Mouse (Mus musculus) NIH3T3 (cell line): ENCODE measurements around the gene Gm5485.

Experiments
- DNase-seq: peaks from one replicate; pipeline ENCODE4 v3.0.0-alpha.2; 2012; ENCODE audit warnings: low read depth

The Gm5485 gene

DNA sequence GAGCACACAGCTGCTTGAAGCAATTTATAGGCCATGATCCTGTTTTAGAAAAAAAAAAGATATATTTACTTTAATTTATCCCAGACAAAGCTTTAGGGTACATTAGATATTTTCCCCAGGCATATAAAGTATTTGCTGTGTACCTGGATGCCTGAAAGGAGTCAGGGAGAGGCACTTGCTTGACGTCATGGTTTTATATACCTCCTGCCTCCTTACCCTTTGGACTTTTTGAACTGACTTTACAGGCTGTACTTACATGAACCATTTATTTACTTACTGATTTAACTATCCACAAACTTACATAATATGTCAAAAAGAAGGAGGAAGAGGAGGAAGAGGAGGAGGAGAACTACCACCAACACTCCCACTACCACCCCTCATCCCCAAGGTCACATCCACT lies at the start of gene Gm5485:
TSS of gene Gm5485 (minus strand) at position 171 of the 400 bp plus-strand sequence.
- no peak for DNase-seq

DNA sequence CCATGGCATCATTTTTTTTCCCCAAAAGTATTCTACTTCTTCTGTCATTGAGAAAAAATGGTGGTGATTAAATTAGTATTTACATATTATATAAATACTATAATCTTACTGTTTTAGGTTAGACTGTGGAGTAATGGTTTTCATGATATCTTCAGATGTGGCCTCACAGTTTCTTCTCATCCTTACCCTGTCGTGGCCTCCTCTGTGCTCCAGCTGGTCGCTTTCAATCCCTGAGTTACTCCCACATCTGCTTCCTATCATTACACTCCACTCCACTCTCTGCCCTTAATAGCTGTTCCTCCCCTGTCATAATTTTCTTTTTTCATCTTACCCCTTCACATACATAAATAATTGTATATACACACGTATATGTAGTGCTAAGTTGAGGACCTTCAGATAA lies 41.0 kb upstream of the Gm5485 start:
- DNase-seq: no peak

DNA sequence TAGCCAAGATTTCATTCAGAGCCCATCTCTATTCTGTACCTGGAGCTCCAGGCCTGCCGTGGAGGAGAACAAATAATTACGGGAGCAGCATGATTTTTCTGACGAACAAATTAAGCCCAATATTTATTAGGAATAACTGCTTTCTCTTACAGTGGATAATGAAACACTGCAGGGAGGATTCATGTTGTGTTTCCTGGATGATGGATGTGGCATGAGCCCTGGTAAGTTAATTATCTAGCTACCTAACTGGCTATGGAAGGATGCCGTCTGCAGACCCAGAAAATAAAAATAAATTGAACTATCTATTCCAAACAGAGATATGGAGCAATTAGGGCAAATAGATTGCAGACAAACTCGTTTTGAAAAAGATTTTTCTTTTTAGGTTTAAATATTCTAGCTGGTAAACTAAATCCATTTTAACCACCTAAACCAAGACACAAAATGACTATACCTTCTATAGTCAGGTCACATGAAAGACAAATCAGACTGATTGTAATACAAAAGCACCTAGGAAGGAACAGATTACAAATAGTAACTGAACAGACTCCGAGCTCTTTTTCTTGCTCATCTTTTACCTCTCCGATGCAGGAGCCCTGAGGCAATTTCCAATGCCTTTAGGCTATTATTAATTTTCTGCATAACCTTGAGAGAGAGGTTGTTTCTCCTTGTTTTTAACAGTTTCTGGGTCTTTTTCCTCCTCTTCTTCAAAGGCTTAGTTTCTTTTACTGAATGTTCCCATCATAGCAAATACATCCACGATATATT lies 34.1 kb upstream of the Gm5485 start:
- DNase-seq: no peak

DNA sequence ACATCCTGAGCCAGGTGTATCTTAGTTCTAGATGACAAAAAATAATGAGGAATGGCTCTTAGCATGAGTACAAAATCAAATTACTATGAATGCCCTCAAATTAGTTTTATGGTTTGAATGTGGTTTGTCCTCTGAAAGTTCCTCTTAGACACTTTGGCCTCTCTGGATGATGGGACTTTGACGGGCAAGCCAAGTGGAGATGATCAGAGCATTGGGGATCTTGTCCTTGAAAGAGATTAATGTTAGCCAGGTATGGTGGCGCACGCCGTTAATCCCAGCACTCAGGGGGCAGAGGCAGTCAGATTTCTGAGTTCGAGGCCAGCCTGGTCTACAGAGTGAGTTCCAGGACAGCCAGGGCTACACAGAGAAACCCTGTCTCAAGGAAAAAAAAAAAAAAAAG lies 32.4 kb upstream of the Gm5485 start:
- no peak for DNase-seq

DNA sequence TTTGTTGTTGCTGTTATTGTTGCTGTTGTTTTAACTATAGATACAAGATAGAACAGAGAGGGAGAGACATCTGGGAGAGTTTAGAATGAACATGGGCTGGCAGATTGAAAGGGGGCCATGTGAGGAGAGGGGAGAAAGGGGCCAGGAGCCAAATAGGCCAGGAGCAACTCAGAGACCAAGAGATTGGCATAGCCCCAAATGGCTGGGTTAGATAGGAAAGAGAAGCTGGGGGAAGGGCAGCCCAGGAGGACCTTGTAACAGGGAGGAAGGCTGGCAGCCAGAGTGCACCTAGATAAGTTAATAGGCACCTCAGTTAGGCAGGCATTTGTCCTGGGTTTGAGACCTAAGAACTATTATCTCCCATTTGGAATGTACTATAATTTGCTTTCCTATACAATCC lies 25.3 kb upstream of the Gm5485 start:
- no peak for DNase-seq

DNA sequence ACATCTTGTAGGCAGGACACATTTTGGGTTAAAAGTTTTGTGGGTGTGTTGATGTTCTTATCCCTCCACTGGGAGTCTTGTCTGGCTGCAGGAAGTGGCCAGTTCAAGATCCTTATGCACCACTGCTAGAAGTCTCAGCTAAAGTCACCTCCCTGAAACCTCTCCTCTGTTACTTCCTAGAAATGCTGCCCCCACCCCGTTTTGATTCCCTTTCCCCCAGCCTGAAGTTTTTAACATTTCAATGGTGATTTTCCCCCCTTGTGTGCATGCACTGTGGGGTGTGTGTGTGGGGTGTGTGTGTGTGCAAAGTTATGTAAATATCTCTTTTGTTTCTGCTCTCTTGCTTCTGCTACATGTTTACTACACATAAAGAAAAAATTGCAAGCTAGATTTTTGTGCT lies 23.2 kb upstream of the Gm5485 start:
- DNase-seq: no peak

DNA sequence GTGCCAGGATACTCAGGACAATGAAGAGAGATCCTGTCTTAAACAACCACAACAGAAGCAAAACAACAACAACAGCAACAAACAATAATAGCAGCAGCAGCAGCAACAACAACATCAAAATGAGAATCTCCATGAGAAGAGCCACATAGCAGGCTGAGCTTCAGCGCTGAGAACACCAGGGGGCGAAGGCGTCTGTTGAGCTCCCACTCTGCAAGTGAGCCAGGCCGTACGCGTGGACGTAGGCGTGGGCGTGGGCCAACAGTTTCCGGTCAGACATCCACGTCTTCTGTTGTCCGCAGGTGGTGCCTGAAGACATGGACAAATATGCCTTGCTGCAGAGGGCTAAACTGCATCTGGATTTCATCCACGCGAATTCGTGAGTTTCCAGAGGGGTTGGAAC lies 18.8 kb upstream of the Gm5485 start, which contains the start of gene Morc1:
TSS of gene Morc1 (plus strand) at position 211 of the 400 bp plus-strand sequence.
- no peak for DNase-seq

DNA sequence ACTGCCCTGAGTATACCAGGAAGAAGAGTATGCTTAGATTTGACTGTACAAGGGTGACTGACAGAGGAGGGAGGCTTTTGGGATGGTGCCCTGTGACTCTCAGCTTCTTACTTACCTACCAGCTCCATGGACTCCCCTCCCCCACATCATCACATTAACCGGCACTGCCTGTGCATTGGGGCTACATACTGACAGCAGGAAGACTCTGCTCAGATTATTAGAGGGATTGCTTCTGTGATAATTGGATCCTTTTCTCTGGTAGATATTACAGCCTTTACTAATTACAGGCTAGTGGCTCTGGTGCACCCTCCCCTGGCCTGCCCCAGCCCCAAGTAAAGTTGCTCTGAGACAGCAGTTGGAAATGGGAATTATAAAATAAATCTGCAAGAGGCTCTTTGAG lies 17.2 kb upstream of the Gm5485 start:
- DNase-seq: no peak

DNA sequence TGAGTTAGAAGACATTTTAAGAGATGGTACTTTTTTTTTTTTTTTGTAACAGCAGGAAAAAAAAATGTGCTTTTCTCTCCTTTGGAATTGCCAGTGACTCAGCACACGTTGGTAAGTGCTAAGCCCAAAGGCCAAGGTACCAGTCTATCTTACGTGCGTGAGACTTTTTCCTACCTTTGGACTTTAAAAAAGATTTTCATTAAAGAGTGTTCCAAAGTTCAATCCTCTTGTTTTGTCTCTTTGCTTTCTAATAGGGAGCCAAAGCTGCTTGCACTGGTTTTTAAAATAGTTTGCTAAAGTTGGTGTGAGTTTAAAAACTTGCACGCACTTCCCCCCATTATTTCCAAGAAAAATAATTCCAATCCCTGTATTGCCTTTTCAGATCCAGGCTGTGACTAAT lies 11.9 kb upstream of the Gm5485 start:
- no peak for DNase-seq

DNA sequence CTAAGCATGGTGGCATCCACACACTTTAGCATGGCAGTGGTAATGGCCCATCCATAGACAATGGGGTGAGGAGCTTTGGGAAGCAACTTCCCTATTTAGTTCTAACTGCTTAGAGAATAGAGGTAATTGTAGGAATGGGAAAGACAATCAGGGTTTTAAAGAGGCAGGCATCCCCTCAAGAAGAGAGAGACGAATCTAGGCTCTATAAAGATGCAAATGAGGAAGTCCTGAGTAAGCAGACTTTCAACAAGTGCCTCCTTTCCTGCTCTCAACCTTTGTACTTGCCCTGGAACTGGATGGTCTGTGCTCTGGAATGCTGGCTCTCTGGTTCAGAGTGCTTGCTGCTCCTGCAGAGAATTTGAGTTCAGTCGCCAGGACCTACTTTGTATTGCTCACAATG lies 10.3 kb upstream of the Gm5485 start:
- no peak for DNase-seq

DNA sequence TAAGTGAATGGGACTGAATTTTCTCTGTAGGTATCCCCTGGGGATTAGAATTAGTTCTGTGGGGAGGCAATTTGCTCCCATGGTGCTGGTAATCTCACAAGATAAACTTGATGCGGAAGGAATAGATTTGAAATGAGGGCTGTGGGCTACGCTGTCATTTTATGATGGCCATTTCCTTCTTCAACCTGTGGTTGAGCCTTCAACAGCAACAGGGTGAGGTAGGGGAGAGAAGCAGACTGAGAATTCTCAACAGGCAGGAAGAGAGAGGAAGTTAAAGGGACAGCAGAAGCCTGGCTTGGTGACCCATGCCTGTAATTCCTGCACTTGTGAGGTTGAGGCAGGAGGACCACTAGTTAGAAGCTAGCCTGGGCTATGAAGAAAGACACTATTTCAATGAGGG lies 6.8 kb upstream of the Gm5485 start:
- no peak for DNase-seq

DNA sequence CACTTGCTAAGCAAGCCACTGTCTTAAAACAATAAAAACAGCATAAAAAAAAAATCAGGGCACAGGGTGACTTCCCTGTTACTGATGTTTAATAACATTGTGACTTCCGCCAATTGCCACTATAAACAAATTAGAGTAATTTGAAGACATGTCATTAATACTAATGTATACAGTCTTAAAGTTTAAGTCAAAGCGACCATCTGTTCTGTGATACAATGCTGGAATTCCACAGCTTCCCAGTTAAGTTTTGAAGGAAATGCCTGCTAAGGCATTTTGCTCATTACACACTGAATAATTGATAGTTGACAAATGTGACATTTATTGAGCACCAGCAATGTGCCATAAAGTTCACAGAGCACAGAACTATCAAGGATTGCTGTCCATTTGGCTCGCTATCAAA lies 6.3 kb upstream of the Gm5485 start:
- DNase-seq: no peak

DNA sequence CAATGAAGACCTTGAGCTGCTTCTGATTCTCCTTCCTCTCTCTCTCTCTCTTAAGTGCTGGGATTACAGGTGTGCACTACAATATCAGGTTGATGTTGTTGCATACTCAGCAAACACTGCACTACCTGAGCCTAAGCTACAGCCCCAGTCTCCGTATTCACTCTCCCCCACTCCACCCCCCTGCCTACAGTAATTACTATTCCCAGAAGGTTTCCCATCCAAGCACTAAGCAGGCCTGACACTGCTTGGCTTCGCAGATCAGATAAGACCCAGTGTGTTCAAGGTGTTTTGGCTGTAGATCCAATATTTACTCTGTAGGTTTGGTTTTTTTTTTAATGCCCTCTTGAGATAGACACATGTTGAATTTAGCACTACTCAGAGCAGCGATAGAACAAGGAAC lies 2.1 kb downstream of the Gm5485 start:
- DNase-seq: no peak

DNA sequence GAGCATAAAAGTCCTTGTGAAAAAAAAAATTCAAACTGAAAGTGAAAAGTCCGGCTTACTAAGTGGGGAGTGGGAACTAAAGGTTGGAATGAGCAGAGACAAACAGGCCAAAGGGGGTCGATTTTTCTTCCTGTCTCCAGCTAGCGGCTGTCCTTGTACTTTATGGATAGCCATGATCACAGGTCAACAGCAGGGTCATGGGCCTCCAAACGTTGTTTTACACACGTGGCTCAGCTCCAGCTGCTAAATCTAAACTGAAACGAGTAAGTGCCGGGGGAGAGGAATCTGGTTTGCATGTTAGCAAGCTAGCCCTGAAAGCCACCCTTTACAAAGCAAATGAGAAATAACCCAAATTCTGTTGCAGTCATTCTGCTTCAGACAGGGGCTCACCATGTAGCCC lies 2.6 kb downstream of the Gm5485 start:
- no peak for DNase-seq

DNA sequence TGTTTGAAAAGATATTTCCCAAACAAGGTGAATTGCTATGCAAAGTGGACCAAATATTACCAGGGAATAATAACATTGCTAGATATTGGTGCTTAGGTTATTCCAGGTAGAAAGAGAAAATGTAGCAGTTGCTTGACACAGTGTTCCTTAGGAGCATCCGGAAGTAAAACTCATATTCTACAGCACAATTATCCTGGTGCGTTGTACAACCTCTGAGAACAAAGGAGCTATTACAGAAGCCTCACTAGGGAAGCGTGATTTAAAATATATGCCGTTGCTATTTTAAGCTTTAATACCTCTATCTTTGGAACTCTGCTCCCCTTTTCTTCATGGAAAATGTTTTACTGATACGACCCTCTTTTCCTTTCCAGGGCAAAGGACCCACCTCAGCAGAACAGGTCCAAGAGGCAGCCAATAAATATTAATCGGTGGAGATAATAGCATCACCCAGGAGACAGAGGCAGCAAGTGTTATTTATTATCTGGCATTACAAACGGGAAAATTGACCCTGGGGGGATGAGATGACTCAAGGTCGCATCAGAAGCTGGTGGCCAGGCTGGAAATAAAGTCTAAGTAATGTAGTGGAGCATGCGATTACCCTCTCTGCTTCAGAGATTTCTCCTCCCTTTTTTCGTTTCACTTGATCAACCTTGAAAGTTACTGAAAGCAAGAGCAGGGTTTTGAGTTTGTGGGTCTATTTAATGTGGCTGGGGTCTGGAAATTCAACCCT lies 6.4 kb downstream of the Gm5485 start:
- no peak for DNase-seq

DNA sequence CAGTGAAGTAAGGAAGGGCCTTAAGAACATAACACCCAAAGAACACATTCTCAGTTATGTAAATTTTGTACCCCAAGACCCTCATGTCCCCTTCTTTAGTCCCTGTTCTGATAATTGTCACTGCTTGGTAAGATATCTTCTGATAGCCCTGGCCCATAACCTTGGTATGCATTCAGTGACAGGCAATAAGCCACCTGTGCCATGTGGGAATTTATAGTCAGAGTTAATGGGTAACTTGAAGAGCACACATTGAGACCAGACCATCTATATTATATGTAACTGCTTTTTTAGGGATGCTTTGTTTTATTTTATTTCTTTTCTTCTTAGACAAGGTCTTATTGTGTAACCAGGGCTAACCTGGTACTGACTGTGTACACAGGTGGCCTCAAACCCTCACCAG lies 8.2 kb downstream of the Gm5485 start:
- DNase-seq: no peak

DNA sequence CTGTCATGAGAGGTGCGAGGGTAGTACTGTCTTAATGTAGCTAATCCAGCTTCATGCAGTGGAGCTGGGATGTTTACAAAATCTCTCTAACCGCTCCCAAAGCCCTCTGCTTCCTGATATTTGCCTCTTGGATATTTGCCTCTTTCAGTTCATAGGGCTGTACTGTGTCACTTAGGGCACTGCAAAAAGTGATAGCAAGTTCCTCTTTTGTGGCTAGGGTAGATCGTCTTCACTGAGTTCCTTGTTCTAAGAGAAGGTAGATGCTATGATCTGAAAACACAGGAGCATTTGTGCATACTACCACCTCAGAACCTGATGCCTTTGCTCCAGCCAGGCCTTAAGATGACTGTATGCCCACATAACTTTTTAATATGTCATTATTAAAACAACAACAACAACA lies 8.8 kb downstream of the Gm5485 start:
- DNase-seq: no peak

DNA sequence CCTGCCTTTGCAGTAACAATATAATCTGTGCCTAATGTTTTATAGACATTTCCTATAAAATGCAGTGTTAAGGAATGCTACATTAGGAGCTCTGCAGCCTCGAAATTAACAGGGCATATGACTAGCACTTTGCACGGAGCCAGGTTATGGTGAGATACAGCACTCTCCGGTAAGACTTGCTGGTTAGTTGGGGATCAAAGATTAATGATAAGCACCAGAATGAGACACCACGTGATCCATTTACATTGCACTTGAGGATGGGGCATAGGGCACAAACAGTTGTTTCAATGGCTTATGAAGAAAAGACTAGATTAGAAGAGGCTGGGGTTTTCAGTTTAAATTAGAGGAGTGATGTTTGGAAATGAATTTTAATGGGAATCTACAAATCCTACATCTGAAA lies 9.3 kb downstream of the Gm5485 start:
- DNase-seq: no peak

DNA sequence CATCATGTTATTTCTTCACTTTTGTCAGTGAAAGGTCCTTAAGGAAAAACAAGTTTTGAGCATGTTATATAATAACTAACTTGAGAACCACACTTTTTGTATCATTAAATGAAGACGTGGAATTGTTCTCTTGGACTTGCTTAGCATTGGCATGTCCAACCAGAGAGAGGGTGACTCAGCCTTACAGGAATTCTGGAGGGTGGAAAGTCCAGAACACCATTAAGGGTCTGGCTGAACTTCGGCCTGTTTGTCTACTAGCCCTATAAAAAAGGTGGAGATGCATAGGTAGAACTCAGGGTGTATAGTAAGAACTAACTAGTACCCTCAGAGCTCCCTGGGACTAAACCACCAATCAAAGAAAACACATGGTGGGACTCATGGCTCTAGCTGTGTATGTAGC lies 16.9 kb downstream of the Gm5485 start:
- no peak for DNase-seq

DNA sequence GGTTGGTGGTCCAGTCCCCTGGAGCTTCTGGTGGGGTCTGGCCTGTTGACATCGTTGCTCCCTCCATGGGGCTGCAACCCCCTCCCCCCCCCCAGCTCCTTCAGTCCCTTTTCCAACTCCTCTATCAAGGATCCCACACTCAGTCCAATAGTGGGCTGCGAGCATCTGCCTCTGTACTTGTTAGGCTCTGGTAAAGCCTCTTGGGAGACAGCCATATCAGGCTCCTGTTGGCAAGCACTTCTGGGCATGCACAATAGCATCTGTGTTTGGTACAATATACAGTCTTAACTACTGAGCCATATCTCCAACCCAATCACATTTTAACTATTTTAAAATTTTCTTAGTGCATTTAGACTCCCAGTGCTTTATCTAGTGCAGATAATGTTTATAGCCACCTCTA lies 25.2 kb downstream of the Gm5485 start:
- DNase-seq: no peak

DNA sequence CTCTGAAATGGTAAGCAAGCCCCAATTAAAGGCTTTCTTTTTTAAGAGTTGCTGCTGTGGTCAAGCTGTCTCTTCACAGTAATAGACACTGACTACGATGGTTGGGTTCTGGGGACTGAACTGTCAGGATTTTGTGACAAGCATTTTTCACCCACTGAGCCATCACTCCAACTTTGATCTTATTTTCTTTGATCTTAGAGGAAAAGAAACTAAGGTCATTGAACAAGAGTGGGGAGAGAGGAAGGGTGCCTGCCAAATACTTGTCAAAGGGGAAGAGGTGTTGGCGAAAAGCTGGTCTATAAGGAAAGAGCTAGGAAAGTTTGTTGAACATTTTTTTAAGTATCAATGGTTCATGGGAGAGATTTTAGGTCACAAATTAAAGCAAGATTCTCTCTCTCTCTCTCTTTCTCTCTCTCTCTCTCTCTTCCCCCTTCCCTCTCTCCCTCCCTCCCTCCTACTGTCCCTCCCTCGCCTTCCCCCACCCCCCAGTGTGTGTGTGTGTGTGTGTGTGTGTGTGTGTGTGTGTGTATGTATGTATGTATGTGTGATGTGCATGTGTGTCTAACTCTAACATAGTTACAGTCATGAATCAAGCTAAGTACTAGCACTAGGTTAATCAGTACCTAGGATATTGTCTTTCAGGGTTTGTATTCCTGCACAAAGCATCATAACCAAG lies 28.5 kb downstream of the Gm5485 start:
- no peak for DNase-seq

DNA sequence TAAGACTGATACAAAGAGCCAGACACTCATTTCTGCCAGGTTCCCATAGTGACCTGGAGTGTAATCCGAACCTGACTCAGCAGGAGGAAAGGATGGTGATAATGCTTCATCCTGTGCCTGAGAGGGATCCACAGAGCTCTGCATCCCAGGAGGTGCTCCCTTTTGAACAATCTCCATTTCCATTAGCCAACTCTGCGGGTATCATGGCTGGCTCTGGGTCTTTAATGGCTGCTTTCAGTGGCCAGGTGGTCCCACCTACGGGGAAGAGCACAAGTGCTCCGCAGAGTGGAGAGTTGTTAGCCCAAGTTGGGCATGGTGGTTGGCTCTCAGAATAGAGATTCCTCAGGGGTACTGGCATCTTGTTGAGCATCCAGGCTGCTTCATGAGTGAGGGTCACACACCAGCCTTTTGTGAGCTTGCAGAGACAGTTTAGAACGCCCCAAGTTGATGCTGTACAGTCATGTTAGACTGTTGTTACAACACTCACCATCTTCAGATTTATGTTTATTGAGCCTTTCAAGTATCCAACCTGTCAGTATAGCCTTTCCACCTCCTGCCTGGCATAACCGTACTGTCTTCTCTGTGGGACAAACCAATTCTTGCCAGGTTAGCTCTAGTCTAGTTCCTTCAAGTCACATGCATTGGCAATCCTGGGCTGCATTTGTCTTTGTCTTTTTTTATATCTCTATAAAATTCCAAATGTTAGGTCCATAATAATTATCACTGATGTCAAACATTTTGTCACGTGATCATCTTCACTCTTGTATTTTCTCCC lies 38.3 kb downstream of the Gm5485 start:
- no peak for DNase-seq
